Mouse (Mus musculus): ENCODE data around the gene Celf5. TPM values are rescaled to one million over a fixed set of nuclear protein-coding genes. Genes with fewer than 3 reads are reported as not detected.

Celf5 gene
- polyA plus RNA-seq, 1 experiment from 2014 or later = 0.15 TPM

- H3K4me1 ChIP-seq (replicated peaks) = peaks cover 82% of the 10 kb centered on the region
- H3K9me3 ChIP-seq (replicated peaks) = no peaks in the 10 kb centered on the region
- ATAC-seq (ENCODE audit: low read depth) (0 out of 2 replicates have a peak, but pooled peaks have one; percentile 21), DNase-seq (no peak)
- peaks cover 26% of the 10 kb centered on the region; the same call in 1 of the 2 replicates for H3K27me3 ChIP-seq
- H3K4me3 ChIP-seq (replicated peaks) = peak overlapping the region; percentile 41
- no peak overlapping the region; the same call in 1 of the 2 replicates for H3K27ac ChIP-seq
- H3K4me2 ChIP-seq = peak overlapping the region; percentile 64
- 1% methylated on average over 25 of the region's 26 CpGs for WGBS (ENCODE audit: insufficient replicate concordance)
- H3K36me3 ChIP-seq = no peaks in the 10 kb centered on the region
- peak overlapping the region; percentile 49 for H3K9ac ChIP-seq
These were observed 65.8 kb downstream of the Celf5 start for GRCm38 (mm10) chr10:81416581-81417226.

- Histone ChIP-seq H3K4me1 (replicated peaks) (peaks cover 92% of the 10 kb centered on the region), H3K36me3 (no peaks in the 10 kb centered on the region), H3K9ac (no peak overlapping the region), H3K4me2 (no peak overlapping the region), H3K4me3 (replicated peaks) (no peak overlapping the region), H3K27ac (no peak overlapping the region), H3K9me3 (replicated peaks) (no peaks in the 10 kb centered on the region), H3K27me3 (peaks cover 18% of the 10 kb centered on the region; the same call in 1 of the 2 replicates)
- 71% methylated on average over 17 of the region's 17 CpGs for whole genome bisulfite sequencing (ENCODE audit: insufficient replicate concordance)
- no peak for DNase-seq
- no peak for ATAC-seq (ENCODE audit: low read depth)
These were observed 66.8 kb downstream of the Celf5 start for GRCm38 (mm10) chr10:81415549-81416310.

- Histone ChIP-seq H3K9ac (no peak overlapping the region), H3K27me3 (peaks cover 15% of the 10 kb centered on the region; the same call in 1 of the 2 replicates), H3K4me2 (no peak overlapping the region)
These were observed 67.4 kb downstream of the Celf5 start for GRCm38 (mm10) chr10:81415146-81415545.

GRCm38 (mm10) chr10:81414682-81415081, 67.8 kb downstream of the Celf5 start:
- Histone ChIP-seq H3K36me3 (no peaks in the 10 kb centered on the region), H3K27me3 (peaks cover 15% of the 10 kb centered on the region; the same call in 1 of the 2 replicates), H3K9me3 (replicated peaks) (no peaks in the 10 kb centered on the region), H3K4me1 (replicated peaks) (peaks cover 95% of the 10 kb centered on the region), H3K9ac (peak overlapping the region; percentile 34; the same call in 1 of the 2 replicates), H3K4me3 (replicated peaks) (no peak overlapping the region), H3K27ac (peak overlapping the region; percentile 66), H3K4me2 (peak overlapping the region; percentile 37; the same call in 1 of the 2 replicates)
- ATAC-seq (ENCODE audit: low read depth) = no peak
- DNase-seq = no peak

More at GRCm38 (mm10) chr10:81415146-81415545, 67.4 kb downstream of the Celf5 start:
- Histone ChIP-seq H3K9me3 (replicated peaks) (no peaks in the 10 kb centered on the region), H3K4me3 (replicated peaks) (no peak overlapping the region), H3K4me1 (replicated peaks) (peaks cover 93% of the 10 kb centered on the region), H3K27ac (no peak overlapping the region), H3K36me3 (no peaks in the 10 kb centered on the region)
- DNase-seq (no peak), ATAC-seq (ENCODE audit: low read depth) (no peak)
- WGBS (ENCODE audit: insufficient replicate concordance) = 61% methylated on average over 5 of the region's 5 CpGs

GRCm38 (mm10) chr10:81413310-81414261, 68.9 kb downstream of the Celf5 start:
- Histone ChIP-seq H3K36me3 (no peaks in the 10 kb centered on the region), H3K27me3 (peaks cover 19% of the 10 kb centered on the region), H3K4me2 (peak overlapping the region; percentile 37), H3K9me3 (replicated peaks) (no peaks in the 10 kb centered on the region), H3K4me3 (replicated peaks) (no peak overlapping the region), H3K27ac (peak overlapping the region; percentile 66), H3K9ac (peak overlapping the region; percentile 34), H3K4me1 (replicated peaks) (peaks cover 96% of the 10 kb centered on the region)
- DNase-seq (no peak), ATAC-seq (ENCODE audit: low read depth) (no peak)
- WGBS (ENCODE audit: insufficient replicate concordance) = 25% methylated on average over 26 of the region's 26 CpGs

GRCm38 (mm10) chr10:81412586-81413309, 69.8 kb downstream of the Celf5 start:
- Histone ChIP-seq H3K27ac (0 out of 2 replicates have a peak overlapping the region, but pooled peaks have one; percentile 15), H3K4me1 (replicated peaks) (peaks cover 96% of the 10 kb centered on the region), H3K9ac (no peak overlapping the region), H3K36me3 (no peaks in the 10 kb centered on the region), H3K27me3 (peaks cover 24% of the 10 kb centered on the region), H3K4me2 (no peak overlapping the region), H3K9me3 (replicated peaks) (no peaks in the 10 kb centered on the region), H3K4me3 (replicated peaks) (no peak overlapping the region)
- 58% methylated on average over 16 of the region's 16 CpGs for WGBS (ENCODE audit: insufficient replicate concordance)
- ATAC-seq (ENCODE audit: low read depth) (no peak), DNase-seq (no peak)

GRCm38 (mm10) chr10:81411471-81412400, 70.8 kb downstream of the Celf5 start:
- 65% methylated on average over 18 of the region's 18 CpGs for WGBS (ENCODE audit: insufficient replicate concordance)
- Histone ChIP-seq H3K4me1 (replicated peaks) (peaks cover 96% of the 10 kb centered on the region), H3K4me3 (replicated peaks) (no peak overlapping the region), H3K27me3 (peaks cover 25% of the 10 kb centered on the region), H3K4me2 (no peak overlapping the region), H3K27ac (peak overlapping the region; percentile 60), H3K9me3 (replicated peaks) (no peaks in the 10 kb centered on the region), H3K9ac (peak overlapping the region; percentile 7; the same call in 1 of the 2 replicates), H3K36me3 (no peaks in the 10 kb centered on the region; the same call in 1 of the 2 replicates)
- DNase-seq (no peak), ATAC-seq (ENCODE audit: low read depth) (no peak)

GRCm38 (mm10) chr10:81410981-81411380, 71.5 kb downstream of the Celf5 start:
- 62% methylated on average over 9 of the region's 9 CpGs for WGBS (ENCODE audit: insufficient replicate concordance)
- Histone ChIP-seq H3K4me1 (replicated peaks) (peaks cover 96% of the 10 kb centered on the region), H3K9ac (no peak overlapping the region), H3K4me3 (replicated peaks) (no peak overlapping the region), H3K4me2 (no peak overlapping the region), H3K36me3 (peaks cover under 1% of the 10 kb centered on the region; the same call in 1 of the 2 replicates), H3K27me3 (peaks cover 30% of the 10 kb centered on the region), H3K27ac (peak overlapping the region; percentile 60), H3K9me3 (replicated peaks) (no peaks in the 10 kb centered on the region)
- no peak for ATAC-seq (ENCODE audit: low read depth)
- DNase-seq = no peak

GRCm38 (mm10) chr10:81410350-81410749, 72.2 kb downstream of the Celf5 start:
- DNase-seq (no peak), ATAC-seq (ENCODE audit: low read depth) (no peak)
- Histone ChIP-seq H3K4me1 (replicated peaks) (peaks cover 94% of the 10 kb centered on the region), H3K9ac (peak overlapping the region; percentile 47; the same call in 1 of the 2 replicates), H3K36me3 (peaks cover 2% of the 10 kb centered on the region; the same call in 1 of the 2 replicates), H3K4me2 (peak overlapping the region; percentile 45), H3K4me3 (replicated peaks) (no peak overlapping the region), H3K9me3 (replicated peaks) (no peaks in the 10 kb centered on the region), H3K27me3 (peaks cover 36% of the 10 kb centered on the region), H3K27ac (peak overlapping the region; percentile 60)
- WGBS (ENCODE audit: insufficient replicate concordance) = 27% methylated on average over 4 of the region's 4 CpGs

All from liver, embryonic 13.5 days (tissue).